Mouse (Mus musculus) C2C12 (cell line): ENCODE results near the gene Eps15l1. TPM values are rescaled to one million over a fixed set of nuclear protein-coding genes. Genes with fewer than 3 reads are reported as not detected.

Source experiments
- H3K27me3 ChIP-seq: one replicate; pipeline ENCODE4 v1.6.1; 2011; ENCODE audit not compliant: control insufficient read depth, insufficient read depth, insufficient read length
- H3K36me3 ChIP-seq: one replicate; pipeline ENCODE4 v1.6.1; 2011; ENCODE audit not compliant: control insufficient read depth, insufficient read depth
- H3K4me3 ChIP-seq: one replicate; pipeline ENCODE4 v1.5.1; 2011; ENCODE audit warnings: mild to moderate bottlenecking, control low read depth; ENCODE audit not compliant: poor library complexity, insufficient read depth, severe bottlenecking
- H3K79me2 ChIP-seq: one replicate; pipeline ENCODE4 v1.6.1; 2011; ENCODE audit not compliant: control insufficient read depth, insufficient read depth
- H3K79me3 ChIP-seq: one replicate; pipeline ENCODE4 v1.6.1; 2011; ENCODE audit warnings: low read depth, control low read depth
- H3ac ChIP-seq: one replicate; pipeline ENCODE3; 2011; ENCODE audit warnings: low read depth; ENCODE audit not compliant: control insufficient read depth, insufficient read length
- CEBPB ChIP-seq: IDR thresholded peaks from one replicate; pipeline ENCODE4 v1.6.1; 2011; ENCODE audit warnings: low read depth, mild to moderate bottlenecking, control low read depth, moderate library complexity
- CTCF ChIP-seq: IDR thresholded peaks from one replicate; pipeline ENCODE4 v1.5.1; 2011; ENCODE audit not compliant: control insufficient read depth, insufficient read depth, insufficient read length
- FOSL1 ChIP-seq: IDR thresholded peaks from one replicate; pipeline ENCODE4 v1.8.0; 2011; ENCODE audit warnings: mild to moderate bottlenecking, low read length; ENCODE audit not compliant: poor library complexity, insufficient read depth, severe bottlenecking
- MAX ChIP-seq: IDR thresholded peaks from one replicate; pipeline ENCODE4 v1.6.1; 2011; ENCODE audit warnings: mild to moderate bottlenecking, control low read depth
- MYOD1 ChIP-seq: IDR thresholded peaks from one replicate; pipeline ENCODE4 v1.6.1; 2011; ENCODE audit warnings: low read depth; ENCODE audit not compliant: control insufficient read depth, insufficient read length
- MYOG ChIP-seq: IDR thresholded peaks from one replicate; pipeline ENCODE4 v1.6.1; 2011; ENCODE audit not compliant: control insufficient read depth, insufficient read length; ENCODE audit errors: extremely low read depth
- USF1 ChIP-seq: IDR thresholded peaks from one replicate; pipeline ENCODE4 v1.6.1; 2011; ENCODE audit warnings: low read depth, mild to moderate bottlenecking, control low read depth, moderate library complexity
- polyA plus RNA-seq: library from polyadenylated mRNA; unstranded; fragments of >200 nt; fragmentation: generic; extraction: Trizol; gene quantifications from one replicate; pipeline ENCODE4 v1.2.1, GENCODE M21; 2012; ENCODE audit warnings: missing spikeins

Gene Eps15l1
- polyA plus RNA-seq, 1 experiment: 29.4 TPM

DNA sequence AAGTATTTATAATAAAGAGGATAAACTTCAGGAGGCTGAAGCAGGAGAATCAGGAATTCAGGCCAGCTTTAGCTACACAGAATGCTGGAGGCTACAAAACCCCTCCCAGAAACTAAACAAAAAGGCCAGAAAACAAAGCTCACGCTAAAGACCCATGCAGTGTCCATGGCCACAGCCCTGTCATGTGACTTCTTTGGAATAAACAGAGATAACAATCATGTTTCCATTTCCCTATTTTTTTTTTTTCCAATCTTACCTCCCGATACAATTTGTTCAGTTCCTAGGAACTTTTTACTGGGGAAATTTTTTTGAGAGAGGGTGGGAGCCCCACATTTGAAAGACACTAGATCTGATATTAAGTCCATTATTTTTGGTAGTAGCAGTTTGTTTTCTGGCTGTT lies 85.0 kb downstream of the Eps15l1 start:
- H3K36me3 ChIP-seq: no peaks in the 10 kb centered on the region
- H3ac ChIP-seq: no peak overlapping the region
- TF ChIP-seq FOSL1 (no peak), USF1 (no peak), CTCF (no peak), CEBPB (no peak), MYOD1 (no peak)
- no peaks in the 10 kb centered on the region for H3K27me3 ChIP-seq
- H3K79me2 ChIP-seq: no peaks in the 10 kb centered on the region
- no peaks in the 10 kb centered on the region for H3K79me3 ChIP-seq
- H3K4me3 ChIP-seq: no peak overlapping the region

DNA sequence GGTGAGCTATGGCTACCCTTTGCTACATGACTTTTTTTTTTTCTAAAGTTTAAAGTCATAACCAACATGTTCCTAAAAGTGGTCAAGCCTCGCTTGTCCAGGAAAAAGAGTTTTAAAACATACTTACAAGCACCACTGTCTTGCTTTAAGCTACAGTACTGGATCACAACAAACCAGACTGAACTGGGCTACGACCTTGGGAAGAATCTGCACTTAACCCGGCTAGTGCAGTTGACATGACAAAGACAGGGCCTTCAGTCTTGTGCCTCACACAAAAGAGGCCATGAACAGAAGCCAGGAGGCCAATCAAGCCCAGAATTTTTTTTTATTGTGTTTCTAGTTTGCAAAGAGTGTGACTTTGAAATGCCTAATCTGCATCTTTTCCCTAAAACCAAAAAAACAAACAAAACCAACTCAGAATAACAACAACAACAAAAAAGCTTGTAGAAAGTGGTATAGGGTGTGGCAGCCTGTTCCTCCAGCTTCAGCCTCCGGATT lies 87.1 kb downstream of the Eps15l1 start:
- Histone ChIP-seq H3K4me3 (no peak overlapping the region), H3ac (no peak overlapping the region), H3K27me3 (no peaks in the 10 kb centered on the region), H3K79me3 (no peaks in the 10 kb centered on the region), H3K79me2 (no peaks in the 10 kb centered on the region), H3K36me3 (no peaks in the 10 kb centered on the region)
- TF ChIP-seq FOSL1 (no peak), MAX (no peak), MYOG (no peak), CTCF (no peak), USF1 (no peak), MYOD1 (no peak), CEBPB (no peak)

DNA sequence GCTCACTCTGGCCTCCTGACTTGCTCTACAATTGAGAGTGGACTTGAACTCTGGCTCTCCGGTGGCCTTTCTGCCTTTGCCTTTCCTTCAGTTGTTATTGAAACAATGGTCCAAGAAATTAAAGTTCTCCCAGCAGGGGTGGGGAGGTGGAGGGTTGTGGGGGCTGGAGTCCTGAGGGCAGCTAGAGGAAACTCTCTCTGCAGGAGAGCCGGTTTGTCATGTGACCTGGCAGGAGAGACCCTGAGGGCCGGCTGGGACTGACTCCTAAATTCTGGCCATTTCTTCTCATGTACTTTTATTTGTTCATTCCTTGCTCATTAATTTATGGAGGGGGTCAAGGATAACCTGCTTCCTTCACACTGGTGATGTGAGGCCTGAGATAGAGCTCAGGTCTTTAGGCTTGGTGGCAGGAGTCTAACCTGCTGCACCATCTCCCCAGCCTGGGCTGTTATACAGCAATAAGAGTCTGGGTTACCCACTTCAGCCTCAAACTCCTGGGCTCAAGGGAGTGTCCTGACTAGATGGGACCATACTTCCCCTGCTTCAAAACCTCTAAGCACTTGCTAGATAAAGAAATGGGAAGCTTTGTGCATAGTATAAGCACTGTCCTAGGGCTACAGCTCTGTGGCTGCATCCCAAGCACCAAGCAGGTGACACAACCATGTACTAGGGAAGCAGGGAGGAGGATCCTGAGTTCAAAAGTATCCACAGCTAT lies 87.7 kb downstream of the Eps15l1 start:
- H3K79me2 ChIP-seq: no peaks in the 10 kb centered on the region
- no peak overlapping the region for H3K4me3 ChIP-seq
- no peak for TF ChIP-seq FOSL1
- no peak for TF ChIP-seq MAX
- no peak for TF ChIP-seq CTCF
- no peak for TF ChIP-seq USF1
- no peak for TF ChIP-seq MYOG
- no peak for TF ChIP-seq MYOD1
- no peak for TF ChIP-seq CEBPB
- no peaks in the 10 kb centered on the region for H3K36me3 ChIP-seq
- no peak overlapping the region for H3ac ChIP-seq
- H3K79me3 ChIP-seq: no peaks in the 10 kb centered on the region
- no peaks in the 10 kb centered on the region for H3K27me3 ChIP-seq

DNA sequence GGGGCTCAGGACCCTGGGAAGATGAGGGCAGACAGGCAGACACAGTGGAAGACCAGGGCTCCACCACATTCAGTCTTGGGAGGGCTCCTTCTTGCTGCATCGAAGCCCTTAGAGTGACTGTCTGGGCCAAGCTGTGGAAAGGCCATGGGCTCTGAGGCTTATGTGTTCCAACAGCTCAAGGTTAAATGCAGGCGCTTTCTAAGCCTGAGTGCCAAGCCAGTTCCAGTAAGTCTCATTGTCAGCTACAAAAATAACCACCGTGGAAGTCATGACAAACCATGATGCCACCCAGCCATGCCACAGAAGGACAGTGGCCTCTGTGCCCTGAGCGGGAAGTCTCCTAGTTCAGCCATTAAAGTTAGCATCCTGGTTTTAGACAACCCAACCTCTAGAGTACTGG lies 89.6 kb downstream of the Eps15l1 start:
- Histone ChIP-seq H3K36me3 (no peaks in the 10 kb centered on the region), H3ac (no peak overlapping the region), H3K79me3 (no peaks in the 10 kb centered on the region), H3K79me2 (no peaks in the 10 kb centered on the region), H3K27me3 (no peaks in the 10 kb centered on the region), H3K4me3 (no peak overlapping the region)
- TF ChIP-seq MAX: no peak
- no peak for TF ChIP-seq CEBPB
- TF ChIP-seq CTCF: no peak
- no peak for TF ChIP-seq USF1
- no peak for TF ChIP-seq MYOG
- TF ChIP-seq MYOD1: no peak
- no peak for TF ChIP-seq FOSL1

DNA sequence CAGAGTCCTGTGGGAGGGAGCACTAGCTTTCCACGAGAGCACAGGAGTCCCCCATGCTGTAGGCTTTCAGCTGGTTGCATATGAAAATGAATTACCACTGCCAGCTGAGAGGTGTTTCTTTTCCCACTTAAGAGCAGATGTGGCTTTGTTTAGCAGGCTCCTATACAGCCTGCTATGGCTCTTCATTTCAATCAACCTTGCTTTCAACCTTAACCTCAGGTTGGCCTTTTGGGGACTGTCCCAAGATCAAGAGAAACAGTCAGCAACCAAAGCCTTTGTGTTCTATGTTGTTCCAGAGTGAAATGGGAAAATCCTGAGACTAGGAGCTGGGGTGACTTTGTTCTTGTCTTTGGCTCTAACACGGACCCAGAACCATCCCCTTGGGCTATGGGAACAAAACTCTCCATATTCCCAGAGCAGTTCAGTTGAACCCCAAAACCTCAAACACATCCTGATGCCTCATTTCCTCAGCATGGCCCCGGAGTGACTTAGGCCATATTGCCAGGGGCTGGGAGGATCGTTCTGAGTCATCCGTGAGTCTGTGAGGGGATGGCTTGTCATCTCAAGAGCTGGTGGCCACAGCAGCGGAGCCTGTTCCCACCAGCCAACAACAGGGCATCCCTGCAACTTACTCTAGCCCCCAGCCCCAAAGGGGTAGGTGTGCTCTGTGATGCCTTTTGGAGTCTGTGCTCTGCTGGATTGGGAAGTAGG lies 90.3 kb downstream of the Eps15l1 start:
- Histone ChIP-seq H3K4me3 (no peak overlapping the region), H3ac (no peak overlapping the region), H3K79me2 (no peaks in the 10 kb centered on the region), H3K27me3 (no peaks in the 10 kb centered on the region), H3K36me3 (no peaks in the 10 kb centered on the region), H3K79me3 (no peaks in the 10 kb centered on the region)
- TF ChIP-seq FOSL1 (no peak), MAX (no peak), MYOG (no peak)

DNA sequence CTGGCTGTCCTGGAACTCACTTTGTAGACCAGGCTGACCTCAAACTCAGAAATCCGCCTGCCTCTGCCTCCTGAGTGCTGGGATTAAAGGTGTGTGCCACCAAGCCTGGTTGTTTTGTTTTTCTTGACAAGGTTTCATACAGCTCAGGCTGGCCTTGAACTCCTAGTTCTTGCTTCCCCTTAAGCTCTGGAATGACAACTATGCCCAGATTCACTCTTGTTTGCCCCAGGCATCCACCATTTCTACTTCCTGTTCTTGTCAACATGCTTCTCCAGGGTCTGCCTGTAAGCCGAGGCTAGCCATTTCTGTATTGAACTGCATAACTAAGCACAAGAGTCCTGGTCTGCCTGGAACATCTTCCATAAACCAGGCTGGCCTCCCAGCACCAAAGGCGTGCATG lies 92.1 kb downstream of the Eps15l1 start:
- H3K79me3 ChIP-seq: no peaks in the 10 kb centered on the region
- TF ChIP-seq MYOD1: no peak
- TF ChIP-seq MYOG: no peak
- no peak for TF ChIP-seq MAX
- no peak overlapping the region for H3ac ChIP-seq
- H3K27me3 ChIP-seq: no peaks in the 10 kb centered on the region
- H3K4me3 ChIP-seq: no peak overlapping the region
- no peaks in the 10 kb centered on the region for H3K36me3 ChIP-seq
- no peaks in the 10 kb centered on the region for H3K79me2 ChIP-seq
